Comparison of ENCODE assay signal across 25 mouse cellular contexts in the genomic region with DNA sequence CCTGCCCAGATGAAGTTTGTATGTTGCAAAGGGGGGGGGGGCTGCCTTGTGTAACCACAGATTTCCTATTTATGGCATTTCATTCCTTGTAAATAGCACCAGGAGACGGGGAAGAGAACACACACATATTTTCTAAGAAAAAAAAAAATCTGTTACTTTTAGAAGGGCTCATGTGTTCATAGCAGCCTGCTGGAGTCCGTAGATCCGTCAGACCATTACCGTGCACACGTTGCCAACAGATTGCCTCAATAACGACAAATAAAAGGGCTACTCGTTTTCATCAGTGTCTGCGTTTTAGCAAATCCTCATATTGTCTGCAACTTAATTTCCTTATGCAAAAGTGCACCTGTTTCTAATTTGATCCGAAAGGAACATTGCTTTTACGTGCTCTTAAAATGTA. TPM values are rescaled to one million over a fixed set of nuclear protein-coding genes. Genes with fewer than 3 reads are reported as not detected.
DNase-seq lines count a peak whose midpoint lies in the region; ATAC-seq lines count a peak whose summit lies in the region.
"Had no signal": no experiment of that assay in that cellular context is flagged by ENCODE, and none has a peak within 500 bp of the region (broad histone marks: within the 10 kb centered on the region; RNA-seq: fewer than 3 reads in every experiment).

No protein-coding gene starts in this region.

- no peak for DNase-seq in forebrain, embryonic 10.5 days (ENCODE audit: extremely low spot score, low spot score)
- DNase-seq in forebrain, embryonic 11.5 days (ENCODE audit: low spot score), result no peak
- DNase-seq in frontal cortex, adult 2 months (ENCODE audit: extremely low spot score in 1 of 2, low spot score in 1 of 2), result no peak
- DNase-seq in MN1 (ENCODE audit: low spot score), result no peak
- DNase-seq in layer of hippocampus, adult 11-12 months (ENCODE audit: low spot score), result no peak
- DNase-seq: adrenal gland, postnatal 25 days; cerebellum, adult 11-12 months; cerebellum, postnatal 25 days; embryo, embryonic 11 days; gastrocnemius, adult 2 months; heart, postnatal 10 days; kidney, postnatal 4 days; lung, adult 2 months; lung, postnatal 4 days; right cerebral cortex, adult 18-20 months had no signal

- no peak overlapping the region for H3K9ac ChIP-seq in forebrain, embryonic 11.5 days (ENCODE audit: low read length)
- H3K9ac ChIP-seq in embryonic facial prominence, embryonic 12.5 days, result no peak overlapping the region
- H3K9ac ChIP-seq in forebrain, embryonic 15.5 days (replicated peaks), result no peak overlapping the region
- peak overlapping the region; percentile 32; the same call in 1 of the 2 replicates for H3K9ac ChIP-seq in limb, embryonic 13.5 days
- H3K9ac ChIP-seq: hindbrain, embryonic 13.5 days; intestine, embryonic 15.5 days; liver, embryonic 12.5 days had no signal

- H3K27ac ChIP-seq in forebrain, embryonic 10.5 days, result 0 out of 2 replicates have a peak overlapping the region, but pooled peaks have one; percentile 6
- no peak overlapping the region for H3K27ac ChIP-seq in forebrain, embryonic 11.5 days (ENCODE audit: low read depth, low read length)
- peak overlapping the region; percentile 54; the same call in 1 of the 2 replicates for H3K27ac ChIP-seq in embryonic facial prominence, embryonic 12.5 days
- H3K27ac ChIP-seq in forebrain, embryonic 15.5 days (replicated peaks), result peak overlapping the region; percentile 88
- 0 out of 2 replicates have a peak overlapping the region, but pooled peaks have one; percentile 12 for H3K27ac ChIP-seq in limb, embryonic 13.5 days
- H3K27ac ChIP-seq: gastrocnemius, adult 2 months; intestine, embryonic 15.5 days; liver, embryonic 12.5 days had no signal

- peaks cover 57% of the 10 kb centered on the region for H3K4me1 ChIP-seq in forebrain, embryonic 10.5 days
- no peaks in the 10 kb centered on the region for H3K4me1 ChIP-seq in forebrain, embryonic 11.5 days (replicated peaks; ENCODE audit: control insufficient read depth, insufficient read depth, low read length)
- peaks cover 25% of the 10 kb centered on the region for H3K4me1 ChIP-seq in embryonic facial prominence, embryonic 12.5 days
- H3K4me1 ChIP-seq in forebrain, embryonic 15.5 days, result peaks cover 32% of the 10 kb centered on the region
- peaks cover 44% of the 10 kb centered on the region for H3K4me1 ChIP-seq in limb, embryonic 13.5 days
- H3K4me1 ChIP-seq: liver, embryonic 12.5 days had no signal

- ATAC-seq in forebrain, embryonic 11.5 days (replicated peaks; ENCODE audit: low FRiP score), result no peak
- no peak for ATAC-seq in embryonic facial prominence, embryonic 12.5 days (ENCODE audit: insufficient number of reproducible peaks, insufficient read depth, low FRiP score, low TSS enrichment)
- no peak for ATAC-seq in forebrain, embryonic 15.5 days (replicated peaks)
- ATAC-seq in limb, embryonic 13.5 days (ENCODE audit: low FRiP score, low read depth), result no peak
- ATAC-seq: intestine, embryonic 15.5 days; liver, embryonic 12.5 days had no signal

- H3K27me3 ChIP-seq in forebrain, embryonic 10.5 days (ENCODE audit: poor library complexity, severe bottlenecking), result no peaks in the 10 kb centered on the region
- H3K27me3 ChIP-seq in forebrain, embryonic 11.5 days (ENCODE audit: control insufficient read depth, insufficient read depth, low read length), result no peaks in the 10 kb centered on the region
- H3K27me3 ChIP-seq in embryonic facial prominence, embryonic 12.5 days, result no peaks in the 10 kb centered on the region
- no peaks in the 10 kb centered on the region for H3K27me3 ChIP-seq in forebrain, embryonic 15.5 days
- peaks cover 5% of the 10 kb centered on the region; the same call in 1 of the 2 replicates for H3K27me3 ChIP-seq in limb, embryonic 13.5 days
- H3K27me3 ChIP-seq: hindbrain, embryonic 13.5 days; intestine, embryonic 15.5 days; liver, embryonic 12.5 days had no signal

- no peaks in the 10 kb centered on the region for H3K9me3 ChIP-seq in forebrain, embryonic 10.5 days
- H3K9me3 ChIP-seq in forebrain, embryonic 11.5 days (ENCODE audit: control insufficient read depth, low read length), result no peaks in the 10 kb centered on the region
- no peaks in the 10 kb centered on the region for H3K9me3 ChIP-seq in embryonic facial prominence, embryonic 12.5 days
- H3K9me3 ChIP-seq in forebrain, embryonic 15.5 days, result no peaks in the 10 kb centered on the region
- H3K9me3 ChIP-seq in limb, embryonic 13.5 days, result no peaks in the 10 kb centered on the region
- H3K9me3 ChIP-seq: G1E; hindbrain, embryonic 13.5 days; intestine, embryonic 15.5 days; liver, embryonic 12.5 days had no signal

- WGBS in forebrain, embryonic 10.5 days, result 86% methylated on average over 10 of the region's 10 CpGs
- 74% methylated on average over 10 of the region's 10 CpGs for WGBS in forebrain, embryonic 11.5 days
- WGBS in embryonic facial prominence, embryonic 12.5 days, result 46% methylated on average over 10 of the region's 10 CpGs
- 21% methylated on average over 10 of the region's 10 CpGs for WGBS in forebrain, embryonic 15.5 days
- 23% methylated on average over 10 of the region's 10 CpGs for WGBS in limb, embryonic 13.5 days

- peaks cover 10% of the 10 kb centered on the region; the same call in 1 of the 2 replicates for H3K36me3 ChIP-seq in forebrain, embryonic 10.5 days (replicated peaks)
- no peaks in the 10 kb centered on the region for H3K36me3 ChIP-seq in forebrain, embryonic 11.5 days (ENCODE audit: control insufficient read depth, insufficient read depth, low read length)
- 0 out of 2 replicates have a peak, but pooled peaks cover 3% of the 10 kb centered on the region for H3K36me3 ChIP-seq in embryonic facial prominence, embryonic 12.5 days
- no peaks in the 10 kb centered on the region for H3K36me3 ChIP-seq in forebrain, embryonic 15.5 days
- 0 out of 2 replicates have a peak, but pooled peaks cover 10% of the 10 kb centered on the region for H3K36me3 ChIP-seq in limb, embryonic 13.5 days
- H3K36me3 ChIP-seq: G1E; intestine, embryonic 15.5 days; liver, embryonic 12.5 days had no signal

- no peak overlapping the region for H3K4me3 ChIP-seq in forebrain, embryonic 10.5 days
- H3K4me3 ChIP-seq in forebrain, embryonic 11.5 days (ENCODE audit: low read depth, low read length), result no peak overlapping the region
- H3K4me3 ChIP-seq in embryonic facial prominence, embryonic 12.5 days, result no peak overlapping the region
- no peak overlapping the region for H3K4me3 ChIP-seq in forebrain, embryonic 15.5 days
- no peak overlapping the region for H3K4me3 ChIP-seq in limb, embryonic 13.5 days
- H3K4me3 ChIP-seq: gastrocnemius, adult 2 months; hindbrain, embryonic 13.5 days; intestine, embryonic 15.5 days; liver, embryonic 12.5 days had no signal

- no peak overlapping the region for H3K4me2 ChIP-seq in forebrain, embryonic 11.5 days (ENCODE audit: low read depth, low read length, severe bottlenecking)
- H3K4me2 ChIP-seq in embryonic facial prominence, embryonic 12.5 days (replicated peaks), result no peak overlapping the region
- H3K4me2 ChIP-seq in forebrain, embryonic 15.5 days (replicated peaks), result no peak overlapping the region
- peak overlapping the region; percentile 44 for H3K4me2 ChIP-seq in limb, embryonic 13.5 days (replicated peaks)
- H3K4me2 ChIP-seq: heart, embryonic 11.5 days; hindbrain, embryonic 13.5 days; intestine, embryonic 15.5 days; liver, embryonic 12.5 days had no signal

RNA-seq across cellular contexts. Expression of a gene that starts 5.1 kb away (rescaled TPM):
- 0.06 and 0.10 TPM in 2 replicates for polyA plus RNA-seq in forebrain, embryonic 10.5 days (2016; fragmentation: Nextera tagmentation; extraction: Ambion mirVana)
- polyA plus RNA-seq in forebrain, embryonic 11.5 days (2014; fragmentation: Nextera tagmentation; extraction: Ambion mirVana), result 0.09 TPM in 2 replicates
- polyA plus RNA-seq in embryonic facial prominence, embryonic 12.5 days (2016; fragmentation: Nextera tagmentation; extraction: Ambion mirVana), result 0.17 and 0.32 TPM in 2 replicates
- polyA plus RNA-seq in forebrain, embryonic 15.5 days (2015; fragmentation: Nextera tagmentation; extraction: Ambion mirVana), result 0.09 and 0.19 TPM in 2 replicates
- 0.20 and 0.42 TPM in 2 replicates for polyA plus RNA-seq in limb, embryonic 13.5 days (2015; fragmentation: Nextera tagmentation; extraction: Ambion mirVana)
- 0.86 and 1.6 TPM in 2 replicates for polyA plus RNA-seq in frontal cortex, adult 2 months (2012; rRNA removed)
- polyA plus RNA-seq: G1E; kidney, embryonic 14.5 days; liver, embryonic 12.5 days; neural tube, embryonic 11.5 days had no signal

RNA-seq across cellular contexts. Expression of a gene that starts 18.3 kb away (rescaled TPM):
- not detected in 2 replicates for polyA plus RNA-seq in forebrain, embryonic 10.5 days (2016; fragmentation: Nextera tagmentation; extraction: Ambion mirVana)
- not detected in 2 replicates for polyA plus RNA-seq in forebrain, embryonic 11.5 days (2014; fragmentation: Nextera tagmentation; extraction: Ambion mirVana)
- not detected in 2 replicates for polyA plus RNA-seq in embryonic facial prominence, embryonic 12.5 days (2016; fragmentation: Nextera tagmentation; extraction: Ambion mirVana)
- not detected in 2 replicates for polyA plus RNA-seq in forebrain, embryonic 15.5 days (2015; fragmentation: Nextera tagmentation; extraction: Ambion mirVana)
- not detected in 2 replicates for polyA plus RNA-seq in limb, embryonic 13.5 days (2015; fragmentation: Nextera tagmentation; extraction: Ambion mirVana)
- not detected in 2 replicates for polyA plus RNA-seq in frontal cortex, adult 2 months (2012; rRNA removed)
- polyA plus RNA-seq: G1E; heart, embryonic 11.5 days; hindbrain, embryonic 13.5 days; intestine, embryonic 15.5 days; kidney, embryonic 14.5 days; liver, embryonic 12.5 days; lung, adult 2 months; neural tube, embryonic 11.5 days had no signal
